Mouse (Mus musculus) frontal cortex, adult 2 months (tissue): ENCODE data around the gene Kcnma1. TPM values are rescaled to one million over a fixed set of nuclear protein-coding genes. Genes with fewer than 3 reads are reported as not detected.

Source experiments
- DNase-seq, 2 experiments: peaks; one replicate each; pipeline ENCODE4 v3.0.0; 2022; ENCODE audit warnings: low spot score in 1 of 2; ENCODE audit errors: extremely low spot score in 1 of 2
- polyA plus RNA-seq: library from polyadenylated mRNA; depleted of rRNA; stranded (reverse); fragments of >200 nt; gene quantifications from 2 replicates; pipeline ENCODE4 v1.2.3, GENCODE M21; 2012

Kcnma1 gene
- polyA plus RNA-seq, 1 experiment = 51.9 TPM

DNA sequence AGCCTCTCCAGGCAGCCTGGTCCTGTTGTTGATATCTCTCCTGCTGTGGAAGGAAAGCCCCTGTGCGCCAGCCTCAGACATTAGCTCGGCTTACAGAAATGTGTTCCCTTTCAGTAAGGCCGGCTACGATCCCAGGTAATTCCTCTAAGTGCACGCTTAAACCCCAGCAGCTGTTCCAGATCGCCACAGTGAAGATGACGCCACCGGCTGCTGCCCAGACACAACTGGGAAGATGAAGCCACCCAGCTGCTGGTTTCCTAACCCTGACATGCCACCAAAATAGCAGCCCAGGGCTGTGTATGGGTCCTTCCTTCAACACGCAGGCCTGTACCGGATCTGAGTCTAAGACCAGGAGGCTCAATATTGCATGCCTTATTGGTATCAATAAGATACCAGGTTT lies 307.5 kb downstream of the Kcnma1 start:
- no peak for DNase-seq

DNA sequence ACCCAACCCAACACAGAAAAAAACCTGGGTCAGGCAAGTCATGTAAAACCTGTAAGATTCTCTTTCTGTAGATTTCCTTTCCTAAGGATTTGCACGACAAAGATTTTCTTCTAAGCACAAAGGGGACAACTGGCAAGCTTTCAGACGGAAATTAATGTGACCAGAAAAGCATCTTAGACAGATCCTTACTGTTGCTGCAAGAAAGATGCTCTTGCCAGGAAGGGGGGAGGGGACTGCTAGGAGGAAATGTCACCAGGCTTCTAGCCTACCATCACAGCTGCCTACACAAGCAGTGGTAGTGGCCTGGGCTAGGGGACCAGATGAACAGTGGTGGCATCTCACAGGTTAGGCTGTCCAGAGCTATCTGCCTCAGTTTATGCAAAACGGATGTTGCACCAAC lies 308.6 kb downstream of the Kcnma1 start:
- peak in 1 of 2 experiments; percentile 44 for DNase-seq

DNA sequence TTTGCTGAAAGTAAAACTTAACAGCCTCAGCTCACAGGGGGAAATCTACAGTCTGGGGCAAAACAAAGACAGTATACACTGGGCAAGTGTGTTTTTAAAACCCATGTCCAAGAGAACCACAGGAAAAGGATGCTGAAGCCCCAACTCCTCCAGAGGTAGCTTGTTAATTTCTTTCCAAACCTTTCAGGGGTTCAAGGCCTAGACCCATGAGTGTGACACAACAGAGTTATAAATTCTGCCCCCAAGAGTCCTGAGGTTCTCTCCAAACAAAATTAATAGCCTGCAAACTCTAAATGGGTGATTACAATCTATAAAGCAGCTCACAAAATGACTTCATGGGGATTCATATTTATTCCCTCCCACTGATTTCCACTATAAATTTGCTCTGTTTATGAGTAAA lies 310.0 kb downstream of the Kcnma1 start:
- DNase-seq = no peak

DNA sequence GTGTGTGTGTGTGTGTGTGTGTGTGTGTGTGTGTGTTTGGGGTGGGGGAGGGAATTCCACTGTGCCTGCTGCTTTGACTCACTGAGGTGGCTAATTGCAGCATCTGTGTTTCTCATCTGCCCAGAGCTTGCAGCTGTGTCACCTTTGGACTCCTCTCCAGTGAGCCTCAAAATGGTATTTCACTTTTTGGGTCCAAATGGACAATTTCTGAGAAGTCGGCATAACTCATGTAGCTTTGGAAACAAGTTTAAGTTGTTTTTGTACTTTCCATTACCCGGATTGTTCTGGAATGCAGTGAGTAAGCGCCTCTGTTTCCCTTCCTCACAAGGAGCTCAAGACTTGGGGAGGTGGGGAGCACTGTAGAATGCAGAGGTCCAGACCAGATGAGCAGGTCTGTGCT lies 317.9 kb downstream of the Kcnma1 start:
- DNase-seq = no peak

DNA sequence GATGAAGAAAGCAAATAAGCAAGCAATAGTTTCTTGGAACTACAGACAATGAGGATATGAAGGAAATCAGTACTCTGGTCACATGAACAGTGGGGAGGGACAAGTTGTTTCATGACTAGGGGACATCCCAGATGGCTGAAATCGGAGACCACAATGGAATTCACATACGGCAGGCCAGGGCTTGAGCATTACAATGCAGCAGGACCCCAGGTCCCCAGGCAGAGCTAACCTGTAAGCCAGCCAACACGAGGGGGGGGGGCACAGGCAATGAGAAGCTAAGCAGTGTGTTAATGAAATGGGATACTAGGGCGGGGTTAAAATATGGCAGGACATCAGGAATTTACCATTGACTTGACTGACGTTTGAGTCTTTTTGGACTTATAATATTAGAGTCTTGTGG lies 324.6 kb downstream of the Kcnma1 start:
- no peak for DNase-seq

DNA sequence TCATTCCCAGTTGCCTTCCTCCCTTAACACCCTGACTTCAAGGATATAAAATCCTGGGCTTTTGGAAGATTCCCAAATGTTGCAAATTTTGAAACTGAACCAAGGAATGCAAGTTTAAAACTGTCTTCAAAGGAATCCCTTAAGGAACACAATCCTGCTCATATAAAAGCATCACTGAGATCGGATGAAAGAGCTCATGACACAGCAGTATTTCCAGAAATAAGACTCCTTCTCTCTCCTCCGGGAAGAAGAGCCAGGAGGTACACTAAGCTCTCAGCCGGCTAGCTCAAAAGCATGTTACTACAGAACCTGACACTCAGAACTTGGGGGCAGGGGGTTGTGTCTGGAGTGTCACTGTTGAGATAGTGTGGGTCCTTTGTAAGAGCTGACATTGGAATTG lies 325.8 kb downstream of the Kcnma1 start:
- DNase-seq = peak in 1 of 2 experiments; percentile 31

DNA sequence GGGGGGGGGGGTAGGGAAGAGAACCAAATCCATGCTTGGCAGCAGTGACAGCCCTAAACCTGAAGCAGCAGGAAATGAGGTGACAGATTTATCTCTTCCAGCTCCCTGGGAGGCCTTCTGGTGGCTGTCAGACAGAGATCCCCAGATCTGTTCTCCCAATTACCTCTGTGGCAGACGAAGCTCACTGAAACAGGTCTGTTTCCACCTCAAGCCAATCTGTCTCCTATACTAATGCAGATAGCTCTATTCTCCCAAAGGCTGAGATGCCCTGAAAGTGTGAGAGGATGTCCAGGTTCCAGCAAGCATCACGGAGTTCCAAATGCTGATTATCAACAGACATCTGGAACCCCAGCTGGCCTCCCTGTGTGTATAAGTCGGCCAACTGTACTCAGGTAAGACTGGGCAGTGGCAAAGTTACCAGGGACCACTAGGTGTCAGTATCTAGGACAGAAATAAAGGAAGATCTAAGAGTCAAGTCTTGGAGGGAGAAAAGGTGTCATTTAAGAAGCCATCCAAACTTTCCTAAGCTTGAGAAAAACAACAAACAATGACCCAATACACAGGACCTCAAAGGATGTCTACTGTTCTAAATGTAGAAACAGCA lies 329.7 kb downstream of the Kcnma1 start:
- no peak for DNase-seq

DNA sequence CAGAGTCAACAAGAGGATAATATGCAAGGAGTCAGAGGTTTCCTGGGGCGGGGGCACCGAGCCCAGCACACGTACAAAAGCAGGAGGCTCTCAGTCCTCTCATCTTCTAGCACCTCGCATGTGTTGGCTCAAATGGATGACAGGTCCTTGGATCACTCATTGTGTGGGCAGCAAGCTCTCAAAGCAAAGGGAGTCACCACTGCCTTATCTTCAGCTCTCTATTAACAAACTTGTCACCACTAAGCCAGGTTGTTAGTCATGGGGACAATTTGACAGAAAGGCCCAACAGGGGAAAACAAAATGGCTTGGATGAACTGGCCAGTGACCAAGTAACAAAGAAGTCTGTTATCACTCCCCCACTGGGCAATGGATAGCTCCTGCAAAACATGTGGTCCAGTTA lies 331.5 kb downstream of the Kcnma1 start:
- DNase-seq = no peak

DNA sequence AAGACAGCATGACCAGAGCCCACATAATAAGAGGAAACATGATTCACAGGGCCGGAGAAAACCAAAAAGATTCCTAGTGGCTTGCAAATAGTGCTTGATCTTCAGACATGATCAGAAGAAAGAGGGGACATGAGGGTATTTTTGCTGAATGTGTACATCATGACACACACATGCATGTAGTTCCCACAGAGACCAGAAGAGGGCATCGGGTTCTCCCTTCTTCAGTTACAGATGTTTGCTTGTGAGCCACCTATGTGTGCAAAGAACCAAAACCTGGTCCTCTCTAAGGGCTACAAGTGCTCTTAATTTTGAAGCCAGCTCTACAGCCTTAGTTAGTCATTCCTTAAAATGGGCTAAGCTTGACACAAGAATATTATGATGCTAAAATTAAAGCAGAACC lies 334.9 kb downstream of the Kcnma1 start:
- DNase-seq = no peak

DNA sequence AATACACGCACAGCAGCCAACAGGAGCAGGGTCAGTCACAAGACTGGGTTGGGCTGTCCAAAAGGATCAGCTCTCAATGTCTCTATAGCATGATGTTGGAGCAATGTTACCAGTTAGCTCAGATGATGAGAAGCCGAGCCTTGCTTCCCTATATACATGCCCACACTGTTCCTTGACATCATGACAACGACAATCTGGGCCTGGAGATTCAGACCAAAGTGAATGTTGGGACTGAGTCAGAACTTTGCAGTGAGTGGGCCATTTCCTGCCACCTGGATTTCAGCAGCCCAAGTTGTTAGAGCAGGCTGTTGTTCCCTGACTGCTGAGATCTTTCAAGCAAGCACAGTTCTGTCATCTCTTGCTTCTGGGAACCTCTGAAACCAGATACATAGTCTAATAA lies 347.9 kb downstream of the Kcnma1 start:
- peak; percentile 47 to 76 for DNase-seq

DNA sequence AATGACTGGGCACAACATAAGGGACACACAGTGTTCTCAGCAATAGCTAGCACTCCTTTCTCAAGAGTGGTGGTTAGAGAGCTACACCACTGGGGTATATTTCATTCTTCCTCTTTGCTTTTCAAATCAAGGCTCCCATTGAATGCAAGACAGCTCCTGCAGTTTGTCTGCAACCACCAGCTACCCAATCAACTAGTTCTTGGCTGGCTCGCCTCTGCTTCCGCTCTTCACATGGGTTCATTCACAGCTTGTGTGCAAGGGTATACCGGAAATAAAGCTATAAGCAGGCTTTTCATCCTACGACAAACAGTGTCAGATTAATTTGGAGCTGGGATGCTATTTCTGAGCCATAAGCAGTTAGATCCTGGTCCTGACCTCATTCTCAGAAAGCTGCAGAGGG lies 362.6 kb downstream of the Kcnma1 start:
- peak in 1 of 2 experiments; percentile 62 for DNase-seq

DNA sequence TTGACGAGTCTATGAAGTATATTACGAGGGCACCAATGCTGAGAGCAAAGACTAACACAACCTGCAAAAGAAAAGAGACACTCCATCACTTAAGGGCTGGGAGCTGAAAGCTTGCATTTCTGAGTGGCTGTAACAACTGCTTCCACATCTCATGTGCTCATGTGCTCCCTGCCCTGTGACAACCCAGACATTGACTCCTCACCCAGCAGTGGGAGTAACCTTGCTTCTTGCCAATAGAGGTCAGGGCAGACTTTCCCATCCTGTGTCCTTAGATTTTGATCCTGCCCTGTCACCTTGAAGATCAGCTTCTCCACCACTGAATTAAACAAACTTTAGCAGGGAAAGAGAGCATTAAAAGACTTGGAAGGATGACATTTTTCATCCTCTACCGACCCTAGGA lies 364.2 kb downstream of the Kcnma1 start:
- DNase-seq = no peak

DNA sequence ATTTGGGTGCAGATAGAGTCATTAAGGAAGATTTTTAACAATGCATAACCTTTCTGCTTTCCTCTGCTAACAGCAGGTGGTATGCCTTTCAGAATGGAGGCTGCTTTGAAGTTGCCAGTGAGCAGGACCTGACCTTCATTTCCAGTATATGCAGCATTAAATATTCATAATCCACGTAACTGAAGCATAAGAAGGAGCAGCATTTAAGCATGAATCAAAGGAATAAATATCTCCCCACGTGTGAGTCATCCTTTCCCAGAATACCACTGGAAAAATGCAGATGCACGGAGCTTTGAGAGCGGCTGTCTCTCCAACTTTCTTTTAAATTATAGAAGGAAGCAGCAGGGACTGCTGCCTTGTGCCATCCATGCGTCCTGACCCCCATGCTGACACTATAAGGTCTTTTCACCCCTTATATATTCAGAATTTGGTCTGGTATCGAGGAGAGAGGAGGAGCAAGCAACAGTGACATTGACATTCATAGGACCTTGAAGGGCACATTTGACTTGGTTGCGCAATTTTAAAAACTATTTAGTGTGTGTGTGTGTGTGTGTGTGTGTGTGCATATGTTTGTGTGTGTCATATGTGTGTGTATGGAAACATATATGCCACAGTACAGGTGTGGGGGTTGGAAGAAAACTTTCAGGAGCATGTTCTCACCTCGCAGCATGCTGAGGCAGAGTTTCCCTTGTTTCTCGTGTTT lies 368.8 kb downstream of the Kcnma1 start:
- peak; percentile 52 to 78 for DNase-seq

DNA sequence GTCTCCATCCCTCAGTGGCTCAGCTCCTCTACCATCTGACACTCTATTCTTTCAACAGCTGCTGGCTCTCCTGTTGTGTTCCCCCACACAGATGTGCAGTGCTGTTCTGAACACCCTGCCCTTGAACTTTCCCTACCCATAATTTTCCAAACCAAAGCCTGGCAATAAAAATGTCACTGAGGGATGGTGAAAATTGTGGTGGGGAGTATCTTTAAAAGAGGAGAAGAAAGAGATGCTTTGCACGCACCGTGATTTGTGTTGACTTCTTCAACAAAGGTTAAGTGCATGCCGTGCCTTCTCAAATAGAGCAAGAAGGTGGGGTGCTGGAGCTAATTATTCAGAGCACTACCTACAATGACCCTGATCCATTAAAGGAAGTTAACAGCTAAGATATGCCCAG lies 371.1 kb downstream of the Kcnma1 start:
- no peak for DNase-seq

DNA sequence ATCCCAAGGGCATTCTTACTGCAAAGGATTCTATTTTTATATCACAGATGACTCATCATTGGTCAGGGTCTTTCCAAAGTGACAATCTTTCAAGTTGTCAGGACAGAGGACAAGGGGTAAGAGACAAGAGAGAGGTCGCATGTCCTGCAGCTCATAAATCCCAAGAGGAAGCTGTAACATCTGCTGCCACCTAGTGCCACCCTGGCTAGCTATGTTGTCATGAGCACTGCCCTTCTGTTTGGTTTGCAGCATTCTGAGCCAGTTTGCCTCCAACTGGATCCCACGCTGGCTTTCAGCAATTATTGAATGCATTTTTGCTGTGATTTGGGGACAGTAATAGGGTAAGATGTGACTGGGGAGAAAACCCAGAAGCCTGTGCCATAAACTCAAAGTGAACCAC lies 373.6 kb downstream of the Kcnma1 start:
- peak in 1 of 2 experiments; percentile 47 for DNase-seq

DNA sequence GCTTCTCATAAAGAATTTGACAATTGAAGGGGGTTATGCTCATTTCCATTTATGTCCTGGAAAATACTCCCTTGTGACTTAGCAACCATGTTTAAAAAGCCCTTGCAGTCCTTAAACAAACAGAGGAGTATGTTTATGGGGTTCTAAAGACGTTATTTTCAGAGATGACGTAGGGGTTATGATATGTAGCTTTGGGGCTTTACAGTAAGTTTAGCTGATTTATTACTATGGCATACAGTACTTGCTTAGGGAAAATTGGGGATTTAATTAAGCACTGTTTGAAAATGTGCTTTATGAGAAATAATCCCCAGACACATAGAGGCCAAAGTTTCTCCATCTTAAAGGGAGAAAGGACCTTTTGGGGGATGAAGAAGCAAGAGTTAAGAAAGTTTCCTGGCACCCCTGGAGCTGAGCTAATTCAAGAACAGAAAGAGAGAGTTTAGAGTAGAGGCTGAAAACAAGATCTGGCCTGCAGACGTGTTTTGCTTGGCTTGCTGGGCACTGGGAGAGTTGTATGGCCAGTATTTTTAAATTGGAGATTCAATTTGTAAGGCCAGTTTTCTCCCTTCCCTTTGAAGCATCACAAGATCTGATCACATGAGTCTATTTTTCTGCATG lies 376.1 kb downstream of the Kcnma1 start:
- no peak for DNase-seq

DNA sequence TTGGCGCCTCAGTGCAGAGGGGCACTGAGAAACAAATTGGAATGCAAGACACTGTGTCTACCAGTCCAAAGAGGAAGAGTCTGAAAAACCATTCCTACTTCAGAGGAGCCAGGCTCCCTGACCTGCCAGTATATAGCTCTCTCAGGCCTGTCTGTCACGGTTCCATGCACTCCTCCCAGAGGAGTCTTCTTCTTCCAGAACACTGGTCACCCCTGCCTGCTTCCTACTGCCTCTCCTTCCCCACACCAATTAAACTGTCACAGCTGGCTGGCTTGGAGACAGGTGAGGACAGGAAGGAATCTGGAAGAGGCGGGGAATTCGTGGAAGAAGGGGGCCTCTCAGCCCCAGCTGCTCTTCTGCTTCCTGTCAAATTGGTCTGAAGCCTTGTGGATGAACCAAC lies 378.4 kb downstream of the Kcnma1 start:
- no peak for DNase-seq

DNA sequence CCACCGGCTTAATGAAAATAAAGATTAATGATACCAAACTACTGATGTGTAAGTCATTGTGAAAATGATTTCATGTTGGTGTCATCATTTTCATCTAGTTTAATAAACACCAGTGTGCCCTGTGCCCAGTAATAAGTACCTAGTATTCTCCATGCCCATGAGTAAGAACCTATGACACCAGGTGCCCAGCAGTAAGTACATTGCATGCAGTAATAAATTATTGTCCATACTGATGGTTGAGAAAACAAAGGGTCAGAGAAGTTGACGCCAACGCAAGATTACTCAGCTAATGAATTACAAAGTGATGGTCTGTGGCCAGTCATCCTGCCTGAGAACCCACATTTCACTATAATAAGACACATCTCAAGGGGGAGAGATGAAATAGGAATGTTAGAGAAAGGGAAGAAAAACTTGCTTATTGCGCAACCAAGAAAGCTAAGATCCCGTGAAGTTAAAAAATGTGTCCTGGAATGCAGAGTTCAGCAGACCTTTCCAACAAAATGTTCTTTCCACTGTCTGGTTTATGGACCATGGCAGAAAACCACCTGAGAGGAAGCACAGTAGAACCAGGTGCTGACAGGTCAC lies 381.2 kb downstream of the Kcnma1 start:
- DNase-seq = no peak

DNA sequence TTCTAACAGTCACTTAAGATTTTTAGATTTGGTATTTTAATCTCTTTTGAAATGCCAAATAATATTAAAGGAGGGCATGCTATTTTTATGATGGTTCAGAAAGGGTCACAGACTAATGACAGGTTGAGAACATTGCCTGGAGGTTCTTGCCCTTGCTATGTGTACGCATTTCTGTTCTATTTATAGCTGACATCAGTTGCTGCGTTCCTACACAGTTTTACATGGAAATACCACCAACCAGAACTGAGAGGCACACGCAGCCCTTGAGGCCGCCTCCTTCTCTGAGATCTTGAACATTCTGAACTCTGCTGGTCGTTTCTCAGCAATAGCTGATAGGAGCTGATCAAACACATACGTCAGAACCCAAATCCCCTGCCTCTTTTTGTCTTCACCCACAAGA lies 387.4 kb downstream of the Kcnma1 start:
- no peak for DNase-seq

DNA sequence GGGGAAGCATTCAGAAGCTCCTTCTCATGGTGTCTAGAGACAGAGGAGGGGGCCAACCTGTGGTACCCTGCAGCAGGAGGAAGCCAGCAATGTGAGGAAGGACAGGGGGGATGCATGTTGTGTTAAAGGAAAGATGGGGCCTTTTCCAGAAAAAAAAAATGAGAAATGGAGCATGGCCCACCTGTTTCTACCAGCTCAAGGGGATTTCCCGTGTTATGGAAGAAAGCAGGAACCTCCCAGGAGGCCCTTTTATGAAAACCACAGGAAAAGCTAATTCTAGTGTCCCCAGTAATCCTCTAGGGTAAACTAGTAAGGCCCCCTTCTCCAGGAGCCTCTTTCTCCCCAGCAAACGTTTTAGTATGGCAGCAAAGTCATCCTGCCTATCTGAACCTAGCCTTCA lies 388.2 kb downstream of the Kcnma1 start:
- DNase-seq = no peak

DNA sequence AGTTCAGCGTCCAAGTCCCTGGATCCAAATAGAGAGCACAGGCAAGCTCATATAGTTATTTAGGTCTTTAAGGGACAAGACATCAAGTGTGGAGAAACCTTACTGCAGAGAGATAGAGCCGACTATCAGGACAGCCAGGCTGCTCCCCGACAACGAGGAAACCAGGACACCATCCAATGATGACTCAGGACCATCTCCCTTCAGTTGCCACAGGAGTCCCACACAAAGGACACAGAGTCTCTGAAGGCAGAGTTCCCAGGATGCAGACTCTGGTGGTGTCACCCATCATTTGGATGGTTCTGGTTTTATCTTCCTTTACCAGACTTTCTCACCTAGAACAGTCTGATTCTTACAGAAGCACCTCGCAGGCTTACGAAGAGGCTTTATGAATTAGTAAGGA lies 388.9 kb downstream of the Kcnma1 start:
- peak in 1 of 2 experiments; percentile 51 for DNase-seq

DNA sequence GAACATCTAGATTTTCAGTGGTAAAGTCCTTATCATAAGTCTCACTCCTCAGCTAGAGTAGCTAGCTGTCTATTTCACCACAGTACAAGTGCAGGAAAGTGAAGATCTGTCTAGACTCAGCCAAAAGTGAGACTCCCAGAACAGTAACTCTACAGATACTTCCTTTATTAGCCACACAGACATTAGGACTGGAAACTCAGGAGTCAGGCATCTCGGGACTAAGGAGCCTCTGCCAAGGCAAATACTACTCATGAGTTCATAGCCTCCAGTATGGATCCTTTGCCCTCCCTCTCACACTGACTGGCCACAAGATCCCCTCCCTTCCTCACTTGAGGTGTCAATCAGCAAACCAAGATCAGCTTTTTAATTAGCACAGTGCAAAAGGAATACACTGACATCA lies 389.8 kb downstream of the Kcnma1 start:
- no peak for DNase-seq
